Mouse (Mus musculus) heart, postnatal 0 days (tissue): ENCODE measurements at regions not wholly inside any gene's neighbourhood (a gene's known extent, or its start where the extent isn't known, plus 50 kb on each side); places are given as distances from the start of the nearest gene placed in this dataset.

Source experiments
- ATAC-seq: fragments of 200-750 bp; cut with Nextera tagmentation; 2 replicates; pipeline ENCODE4 v1.8.0; 2017; ENCODE audit warnings: low read depth, moderate number of reproducible peaks, moderate library complexity; ENCODE audit not compliant: insufficient read depth
- DNase-seq: peaks from one replicate; pipeline ENCODE4 v3.0.0-alpha.2; 2016; ENCODE audit warnings: low spot score
- H3K27ac ChIP-seq: fragments of 300-500 bp; sonication (generic); 2 replicates; pipeline ENCODE4 v1.5.1; 2014; ENCODE audit warnings: low read depth, mild to moderate bottlenecking
- H3K27me3 ChIP-seq: fragments of 300-500 bp; sonication (generic); 2 replicates; pipeline ENCODE4 v1.6.1; 2014; ENCODE audit warnings: low read length, mixed read lengths; ENCODE audit not compliant: control insufficient read depth, insufficient read depth
- H3K36me3 ChIP-seq: fragments of 300-500 bp; sonication (generic); replicated peaks from 2 replicates; pipeline ENCODE4 v1.6.1; 2014; ENCODE audit warnings: low read length, mixed read lengths; ENCODE audit not compliant: control insufficient read depth, insufficient read depth
- H3K4me1 ChIP-seq: fragments of 300-500 bp; sonication (generic); 2 replicates; pipeline ENCODE4 v1.6.1; 2014; ENCODE audit warnings: antibody characterized with exemption; ENCODE audit not compliant: control insufficient read depth, insufficient read depth
- H3K4me2 ChIP-seq: fragments of 300-500 bp; sonication (generic); 2 replicates; pipeline ENCODE4 v1.6.1; 2014; ENCODE audit warnings: low read depth, mild to moderate bottlenecking, low read length, moderate library complexity
- H3K4me3 ChIP-seq: fragments of 300-500 bp; sonication (generic); 2 replicates; pipeline ENCODE4 v1.5.1; 2014; ENCODE audit warnings: low read depth, low read length
- H3K9ac ChIP-seq: fragments of 300-500 bp; sonication (generic); replicated peaks from 2 replicates; pipeline ENCODE4 v1.6.1; 2014; ENCODE audit warnings: low read depth, low read length, mixed read lengths
- H3K9me3 ChIP-seq: fragments of 300-500 bp; sonication (generic); replicated peaks from 2 replicates; pipeline ENCODE4 v1.6.1; 2016; ENCODE audit warnings: low read length; ENCODE audit not compliant: control insufficient read depth
- CTCF ChIP-seq: IDR thresholded peaks from 2 replicates; pipeline ENCODE4 v1.5.1; 2016; ENCODE audit warnings: antibody characterized with exemption, control low read depth, low read depth
- EP300 ChIP-seq: IDR thresholded peaks from 2 replicates; pipeline ENCODE4 v1.6.1; 2016; ENCODE audit warnings: antibody characterized with exemption, low read depth
- WGBS: fragments of 180-500 bp; shearing (Covaris S2); extraction: QIAGEN DNeasy Blood & Tissue Kit; methylation state at CpG from one replicate; pipeline ENCODE4 v1.1.7; 2014; 5-methylcytosine and 5-hydroxymethylcytosine counted together

GRCm38 (mm10) chr3:49641411-49641810 is 115.7 kb downstream of the Pcdh18 start:
- H3K4me2 ChIP-seq: no peak overlapping the region
- ATAC-seq: no peak
- H3K9ac ChIP-seq: no peak overlapping the region
- no peaks in the 10 kb centered on the region for H3K9me3 ChIP-seq
- H3K4me1 ChIP-seq: no peaks in the 10 kb centered on the region; the same call in 1 of the 2 replicates
- no peak for DNase-seq
- no peak overlapping the region for H3K4me3 ChIP-seq
- TF ChIP-seq EP300 (no peak), CTCF (no peak)
- no peak overlapping the region for H3K27ac ChIP-seq
- 75% methylated on average over 1 of the region's 1 CpGs for WGBS
- no peaks in the 10 kb centered on the region for H3K36me3 ChIP-seq
- no peaks in the 10 kb centered on the region for H3K27me3 ChIP-seq

- H3K27me3 ChIP-seq: no peaks in the 10 kb centered on the region
- H3K27ac ChIP-seq: no peak overlapping the region
- TF ChIP-seq CTCF (no peak), EP300 (no peak)
- WGBS: 81% methylated on average over 2 of the region's 2 CpGs
- no peak overlapping the region for H3K4me3 ChIP-seq
- no peak overlapping the region for H3K9ac ChIP-seq
- no peak for ATAC-seq
- no peaks in the 10 kb centered on the region; the same call in 1 of the 2 replicates for H3K4me1 ChIP-seq
- no peak overlapping the region for H3K4me2 ChIP-seq
- H3K9me3 ChIP-seq: no peaks in the 10 kb centered on the region
- no peak for DNase-seq
- H3K36me3 ChIP-seq: no peaks in the 10 kb centered on the region
Observed at GRCm38 (mm10) chr3:49638601-49639000, 118.5 kb downstream of the Pcdh18 start.

DNA sequence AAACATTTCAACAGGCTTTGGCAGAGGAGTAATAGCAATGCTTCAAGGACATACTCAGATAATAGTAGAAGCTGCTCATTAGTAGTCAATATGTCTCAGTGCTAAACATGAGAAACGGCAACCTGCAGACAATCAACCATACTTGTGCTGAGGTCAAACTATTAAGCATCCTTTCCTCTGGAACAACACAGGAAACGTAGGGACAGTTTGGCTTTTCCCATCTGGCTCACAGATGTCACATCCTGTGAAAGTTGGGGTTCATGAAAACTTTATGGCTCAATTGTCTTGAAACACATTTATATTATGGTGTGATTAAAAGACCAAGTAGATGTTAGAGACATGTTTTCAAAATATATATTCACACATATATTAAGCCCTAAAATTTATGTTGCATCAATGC is 120.4 kb downstream of the Pcdh18 start:
- Histone ChIP-seq H3K27ac (no peak overlapping the region), H3K4me1 (no peaks in the 10 kb centered on the region), H3K4me3 (no peak overlapping the region), H3K27me3 (no peaks in the 10 kb centered on the region), H3K9me3 (no peaks in the 10 kb centered on the region), H3K4me2 (no peak overlapping the region), H3K9ac (no peak overlapping the region), H3K36me3 (no peaks in the 10 kb centered on the region)
- whole genome bisulfite sequencing: 58% methylated on average over 2 of the region's 2 CpGs
- no peak for ATAC-seq
- DNase-seq: no peak
- no peak for TF ChIP-seq CTCF
- TF ChIP-seq EP300: no peak

- ATAC-seq (no peak), DNase-seq (no peak)
- Histone ChIP-seq H3K9ac (no peak overlapping the region), H3K36me3 (no peaks in the 10 kb centered on the region), H3K27ac (no peak overlapping the region), H3K9me3 (no peaks in the 10 kb centered on the region), H3K4me3 (no peak overlapping the region), H3K4me2 (no peak overlapping the region), H3K27me3 (no peaks in the 10 kb centered on the region), H3K4me1 (no peaks in the 10 kb centered on the region)
- 69% methylated on average over 9 of the region's 9 CpGs for WGBS
- TF ChIP-seq CTCF: no peak
Observed at GRCm38 (mm10) chr3:49592706-49593451, 164.2 kb downstream of the Pcdh18 start.

- no peak for DNase-seq
- no peak overlapping the region for H3K4me2 ChIP-seq
- 86% methylated on average over 2 of the region's 2 CpGs for WGBS
- no peak for ATAC-seq
- peaks cover 3% of the 10 kb centered on the region; the same call in 1 of the 2 replicates for H3K4me1 ChIP-seq
- TF ChIP-seq EP300 (no peak), CTCF (no peak)
- no peak overlapping the region for H3K9ac ChIP-seq
- no peaks in the 10 kb centered on the region for H3K9me3 ChIP-seq
- no peaks in the 10 kb centered on the region for H3K36me3 ChIP-seq
- no peak overlapping the region for H3K27ac ChIP-seq
- H3K27me3 ChIP-seq: no peaks in the 10 kb centered on the region
- no peak overlapping the region for H3K4me3 ChIP-seq
Observed at GRCm38 (mm10) chr3:49590234-49590633, 166.9 kb downstream of the Pcdh18 start.
